Mouse (Mus musculus): ENCODE measurements around the gene Gpr161. TPM values are rescaled to one million over a fixed set of nuclear protein-coding genes. Genes with fewer than 3 reads are reported as not detected.
"Not testable (repeated sequence)": the region's sequence is repeated elsewhere in the genome, so short reads cannot be mapped to it uniquely, and the experiment has no call there.

The Gpr161 gene
- total RNA-seq, 2 experiments from 2014 or later: 6.5 to 8.5 TPM

- intact Hi-C loops (cut with DNase I): no loop called here
- DNase-seq (ENCODE audit: low spot score in 2 of 2): no peak
These were observed 7.6 kb downstream of the Gpr161 start for GRCm38 (mm10) chr1:165303209-165303608.

DNA sequence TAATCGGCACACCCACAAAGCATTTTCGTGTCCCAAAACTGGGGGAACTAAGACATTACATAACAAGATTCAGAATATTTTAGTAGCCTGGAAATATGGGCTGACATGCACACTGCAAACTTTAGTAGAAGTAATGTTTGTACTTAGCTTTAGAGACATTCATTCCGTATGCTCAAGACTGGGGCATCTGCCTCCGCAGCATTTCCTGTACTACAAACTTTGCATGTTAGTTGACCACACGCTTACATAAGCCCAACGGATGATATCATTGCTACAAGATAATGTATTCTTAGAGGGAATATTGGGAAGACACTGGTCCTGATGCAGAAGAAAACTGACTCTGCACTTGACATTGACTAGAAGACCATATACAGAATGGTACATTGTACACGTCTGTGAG lies 8.8 kb downstream of the Gpr161 start:
- intact Hi-C loops (cut with DNase I): no loop called here
- DNase-seq (ENCODE audit: low spot score in 2 of 2): no peak

- DNase-seq (ENCODE audit: low spot score in 2 of 2): no peak
- intact Hi-C loops (cut with DNase I): no loop called here
These were observed 12.6 kb downstream of the Gpr161 start for GRCm38 (mm10) chr1:165308180-165308579.

DNA sequence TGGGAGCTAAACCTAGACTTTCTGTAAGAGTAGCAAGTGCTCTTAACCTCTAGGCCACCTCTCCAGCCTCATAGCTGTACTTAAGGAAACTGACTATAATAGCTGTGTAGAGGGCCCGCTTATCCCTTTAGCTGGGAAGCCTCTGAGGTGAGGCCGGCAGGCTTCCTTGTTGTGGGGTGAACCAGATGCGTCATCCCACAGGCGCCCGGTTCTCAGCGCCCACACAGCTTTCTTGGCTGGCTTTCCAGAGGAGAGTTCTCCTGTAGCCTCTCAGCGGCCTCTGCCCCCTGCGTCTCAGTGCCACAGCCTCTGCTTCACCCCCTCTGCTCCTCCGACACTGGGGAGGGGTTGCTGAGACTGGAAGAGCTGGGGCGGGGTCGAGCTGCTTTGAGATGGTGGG lies 20.8 kb downstream of the Gpr161 start:
- DNase-seq (ENCODE audit: low spot score in 2 of 2): no peak
- intact Hi-C loops (cut with DNase I): no loop called here

- intact Hi-C loops (cut with DNase I): loop anchor here (5.0 kb wide), 1 partner anchor 83 kb away; the partner anchor contains the start of gene Tiprl
- peak; percentile 69 for DNase-seq (ENCODE audit: low spot score in 2 of 2)
These were observed 24.7 kb downstream of the Gpr161 start for GRCm38 (mm10) chr1:165320141-165320934.

- intact Hi-C loops (cut with DNase I): loop anchor here (5.0 kb wide), 1 partner anchor 84 kb away; the partner anchor contains the start of gene Tiprl
These were observed 25.8 kb downstream of the Gpr161 start for GRCm38 (mm10) chr1:165321393-165321861.

DNA sequence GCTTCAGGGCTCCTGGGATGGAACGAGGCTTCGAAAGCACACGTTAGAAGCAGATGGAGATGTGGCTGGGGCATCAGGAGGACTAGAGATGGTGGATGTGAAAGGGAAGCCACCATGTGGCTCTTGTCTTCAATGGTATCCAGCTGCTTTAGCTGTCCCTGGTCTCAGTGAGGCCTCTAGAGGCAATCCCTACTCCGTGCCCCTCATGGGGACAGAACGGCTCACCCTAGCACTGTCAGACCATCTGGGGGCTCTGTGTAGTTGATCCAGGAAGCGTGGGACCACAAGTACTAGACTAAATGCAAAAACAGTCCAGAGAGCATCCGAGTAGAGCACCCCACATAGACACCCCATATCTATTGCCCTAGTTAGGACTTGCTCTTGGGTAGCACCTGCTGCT lies 26.3 kb downstream of the Gpr161 start:
- intact Hi-C loops (cut with DNase I): loop anchor here (5.0 kb wide), 1 partner anchor 85 kb away; the partner anchor contains the start of gene Tiprl
- DNase-seq (ENCODE audit: low spot score in 2 of 2): no peak

More at GRCm38 (mm10) chr1:165321393-165321861, 25.8 kb downstream of the Gpr161 start:
- no peak for DNase-seq (ENCODE audit: low spot score in 2 of 2)

DNA sequence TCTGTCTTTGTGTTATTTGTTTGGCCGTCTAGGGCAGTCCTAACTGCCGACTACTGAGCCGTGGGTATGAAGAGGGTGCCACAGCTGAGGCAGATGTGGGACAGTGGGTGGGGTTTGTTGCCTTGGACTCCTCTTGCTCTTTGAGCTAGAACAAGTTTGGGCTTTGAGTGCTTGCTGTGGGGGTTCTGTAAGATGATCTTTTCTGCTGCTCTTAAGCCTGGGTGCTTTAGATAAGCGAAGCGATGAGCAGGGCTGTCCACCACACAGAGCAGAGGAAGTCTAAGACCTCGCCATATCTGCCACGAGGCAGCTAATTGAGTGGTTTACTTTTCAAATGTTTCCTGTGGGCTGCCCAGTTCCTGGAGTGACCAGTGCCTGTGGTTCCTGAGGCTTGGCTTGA lies 27.3 kb downstream of the Gpr161 start:
- DNase-seq (ENCODE audit: low spot score in 2 of 2): no peak
- intact Hi-C loops (cut with DNase I): loop anchor here (5.0 kb wide), 1 partner anchor 86 kb away; the partner anchor contains the start of gene Tiprl

DNA sequence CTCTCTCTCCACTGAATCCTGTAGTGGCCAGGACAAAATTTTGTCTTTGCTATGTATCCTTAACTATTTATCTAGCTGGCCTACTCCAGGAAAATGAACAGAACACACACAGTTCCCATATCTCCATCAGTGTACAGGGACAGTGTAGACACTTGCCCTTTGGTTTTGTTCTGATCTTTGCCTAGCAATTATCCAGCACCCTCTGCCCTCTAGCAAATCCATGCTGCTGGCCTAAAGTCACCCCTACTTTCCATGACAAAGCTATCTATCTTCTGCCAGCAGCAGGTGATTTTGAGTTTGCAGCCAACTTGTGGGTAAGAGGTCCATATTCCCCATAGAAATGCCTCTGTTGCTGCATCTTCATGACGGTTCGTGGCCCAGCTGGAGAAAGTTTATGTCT lies 31.8 kb downstream of the Gpr161 start:
- intact Hi-C loops (cut with DNase I): no loop called here

DNA sequence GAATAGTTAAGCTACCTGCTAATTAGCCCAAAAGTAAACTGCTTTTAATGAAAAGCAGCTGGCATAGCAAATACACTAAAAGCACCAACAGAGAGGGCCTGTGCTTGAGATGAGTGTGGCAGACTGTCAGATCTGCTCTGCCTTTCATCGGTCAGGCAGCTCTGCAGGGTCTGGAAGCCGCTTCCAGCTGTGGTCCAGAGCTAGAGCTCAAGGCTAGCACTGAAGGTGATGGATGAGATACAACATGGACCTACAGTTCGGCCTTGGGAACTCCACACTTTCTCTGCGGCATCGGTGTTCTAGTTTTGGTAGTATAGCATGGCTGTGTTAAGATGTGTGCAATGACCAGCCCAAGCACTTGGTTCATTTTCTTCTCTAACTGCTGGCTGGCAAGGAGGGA lies 32.2 kb downstream of the Gpr161 start:
- intact Hi-C loops (cut with DNase I): no loop called here
- no peak for DNase-seq (ENCODE audit: low spot score in 2 of 2)

More for the DNA sequence above, 31.8 kb downstream of the Gpr161 start:
- no peak for DNase-seq (ENCODE audit: low spot score in 2 of 2)

DNA sequence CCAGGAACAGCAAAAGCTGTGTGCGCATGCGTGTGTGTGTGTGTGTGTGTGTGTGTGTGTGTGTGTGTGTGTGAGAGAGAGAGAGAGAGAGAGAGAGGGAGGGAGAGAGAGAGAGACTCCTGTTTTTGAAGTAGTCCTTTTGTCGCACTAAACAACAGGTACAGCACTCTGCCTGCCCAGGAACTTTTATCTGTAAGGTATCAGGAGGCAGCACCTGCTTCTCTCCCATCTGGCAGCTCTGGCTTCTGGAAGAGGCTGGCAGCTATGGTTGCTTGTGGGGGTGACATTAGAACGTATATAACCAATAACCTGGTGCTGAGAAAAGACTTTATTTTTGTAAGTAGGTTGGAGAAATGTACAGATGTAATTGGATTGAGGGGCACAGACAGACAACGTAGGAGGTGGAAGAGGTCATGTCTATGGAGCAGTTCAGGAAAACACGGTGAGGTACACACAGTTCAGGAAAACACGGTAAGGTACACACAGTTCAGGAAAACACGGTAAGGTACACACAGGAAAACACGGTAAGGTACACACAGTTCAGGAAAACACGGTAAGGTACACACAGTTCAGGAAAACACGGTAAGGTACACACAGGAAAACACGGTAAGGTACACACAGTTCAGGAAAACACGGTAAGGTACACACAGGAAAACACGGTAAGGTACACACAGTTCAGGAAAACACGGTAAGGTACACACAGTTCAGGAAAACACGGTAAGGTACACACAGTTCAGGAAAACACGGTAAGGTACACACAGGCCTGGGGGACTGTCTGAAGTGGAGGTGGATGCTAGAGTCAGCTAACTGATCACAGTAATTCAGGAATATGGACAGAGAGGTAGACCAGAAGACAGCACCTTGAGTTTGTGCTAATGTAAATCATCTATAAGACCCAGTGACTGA lies 33.0 kb downstream of the Gpr161 start:
- DNase-seq (ENCODE audit: low spot score in 2 of 2); intact Hi-C loops (cut with DNase I): not testable (repeated sequence)

GRCm38 (mm10) chr1:165330859-165331258 lies 35.3 kb downstream of the Gpr161 start:
- DNase-seq (ENCODE audit: low spot score in 2 of 2): no peak
- intact Hi-C loops (cut with DNase I): no loop called here

DNA sequence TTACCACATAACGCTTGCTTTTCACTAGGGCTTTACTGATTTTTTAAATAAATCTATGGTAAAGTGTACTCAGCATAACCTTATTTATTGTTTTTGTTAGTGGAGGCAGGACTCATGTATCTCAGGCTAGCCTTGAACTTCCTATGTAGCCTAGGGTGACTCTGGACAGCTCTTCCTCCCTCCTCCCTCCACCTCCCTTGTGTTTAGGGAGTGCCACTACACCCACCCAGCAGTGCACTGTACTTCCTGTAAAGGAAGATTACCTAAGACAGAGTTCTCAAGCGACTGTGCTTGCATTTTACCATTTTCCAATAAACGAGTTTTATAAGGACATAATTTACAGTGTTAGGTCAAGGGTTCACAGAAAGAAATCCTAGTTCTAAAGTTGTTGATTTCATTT lies 37.2 kb downstream of the Gpr161 start:
- DNase-seq (ENCODE audit: low spot score in 2 of 2): no peak
- intact Hi-C loops (cut with DNase I): no loop called here

DNA sequence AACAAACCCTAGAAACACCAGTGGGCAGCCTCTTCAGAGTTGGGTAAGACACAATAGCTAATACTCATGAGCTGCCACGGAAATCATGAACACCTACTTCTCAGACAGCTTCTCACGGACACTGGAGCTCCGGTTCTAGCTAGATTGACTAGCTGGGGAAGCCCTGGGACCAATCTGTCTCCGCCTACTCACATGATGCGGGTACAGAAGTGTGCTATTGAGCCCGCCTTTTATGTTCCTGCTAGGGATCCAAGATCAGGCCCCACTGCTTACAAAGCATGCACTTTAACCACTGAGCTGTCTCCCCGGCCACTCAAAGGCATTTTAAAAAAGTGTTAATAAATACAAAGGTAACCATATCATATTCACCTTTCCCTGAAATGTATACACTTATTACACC lies 46.5 kb downstream of the Gpr161 start:
- no peak for DNase-seq (ENCODE audit: low spot score in 2 of 2)
- intact Hi-C loops (cut with DNase I): no loop called here

GRCm38 (mm10) chr1:165344453-165344852 lies 48.9 kb downstream of the Gpr161 start:
- DNase-seq (ENCODE audit: low spot score in 2 of 2): no peak
- intact Hi-C loops (cut with DNase I): no loop called here

GRCm38 (mm10) chr1:165348627-165349026 lies 53.0 kb downstream of the Gpr161 start:
- DNase-seq (ENCODE audit: low spot score in 2 of 2): no peak
- intact Hi-C loops (cut with DNase I): no loop called here

GRCm38 (mm10) chr1:165356347-165356746 lies 60.8 kb downstream of the Gpr161 start:
- DNase-seq (ENCODE audit: low spot score in 2 of 2): no peak
- intact Hi-C loops (cut with DNase I): no loop called here

DNA sequence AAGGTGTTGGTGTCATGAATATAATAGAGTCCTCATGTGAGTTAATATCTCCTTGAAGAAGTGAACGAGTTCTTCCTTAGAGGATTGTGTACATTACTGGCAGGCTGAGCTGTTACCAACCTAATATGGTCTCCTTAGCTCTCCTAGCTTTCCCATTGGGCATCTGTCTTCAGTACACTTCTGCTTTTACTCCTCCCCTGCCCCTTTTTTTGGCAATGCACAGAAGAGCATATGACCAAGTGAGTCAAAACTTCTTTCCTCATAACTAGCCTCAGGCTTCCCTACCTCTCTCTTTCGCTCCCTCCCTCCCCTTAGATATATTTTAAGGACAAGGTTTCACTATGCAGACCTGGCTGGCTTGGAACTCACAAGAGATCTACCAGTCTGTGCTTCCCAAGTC lies 67.7 kb downstream of the Gpr161 start:
- no peak for DNase-seq (ENCODE audit: low spot score in 2 of 2)
- intact Hi-C loops (cut with DNase I): no loop called here

DNA sequence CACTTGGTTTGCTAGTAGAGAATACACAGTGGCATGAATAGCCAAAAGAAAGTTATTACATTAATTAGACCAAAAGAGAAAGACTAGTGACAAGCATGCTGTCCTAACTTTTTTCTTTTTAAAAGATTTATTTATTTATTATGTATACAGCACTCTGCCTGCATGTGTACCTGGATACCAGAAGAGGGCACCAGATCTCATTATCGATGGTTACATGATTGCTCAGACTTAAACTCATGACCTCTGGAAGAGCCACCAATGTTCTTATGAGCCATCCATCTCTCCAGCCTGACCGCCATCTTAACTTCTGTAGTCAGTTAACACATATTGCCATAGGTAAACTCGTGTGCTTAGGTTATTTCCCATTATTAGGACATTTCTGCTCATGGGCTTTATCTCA lies 69.5 kb downstream of the Gpr161 start:
- no peak for DNase-seq (ENCODE audit: low spot score in 2 of 2)
- intact Hi-C loops (cut with DNase I): no loop called here

GRCm38 (mm10) chr1:165370990-165371389 lies 75.4 kb downstream of the Gpr161 start:
- no peak for DNase-seq (ENCODE audit: low spot score in 2 of 2)
- intact Hi-C loops (cut with DNase I): no loop called here
